Mouse (Mus musculus) lung, postnatal 0 days (tissue): ENCODE measurements around the gene Aifm1. TPM values are rescaled to one million over a fixed set of nuclear protein-coding genes. Genes with fewer than 3 reads are reported as not detected.

Experiments used
- ATAC-seq: fragments of 200-750 bp; cut with Nextera tagmentation; 2 replicates; pipeline ENCODE4 v1.8.0; 2017; ENCODE audit warnings: moderate library complexity
- DNase-seq: peaks from one replicate; pipeline ENCODE4 v3.0.0-alpha.2; 2016; ENCODE audit warnings: low spot score
- H3K27ac ChIP-seq: fragments of 300-500 bp; sonication (generic); 2 replicates; pipeline ENCODE4 v1.5.1; 2014; ENCODE audit warnings: antibody characterized with exemption, mild to moderate bottlenecking, low read length, mixed read lengths
- H3K27me3 ChIP-seq: fragments of 300-500 bp; sonication (generic); replicated peaks from 2 replicates; pipeline ENCODE4 v1.6.1; 2014; ENCODE audit warnings: low read length, mixed read lengths; ENCODE audit not compliant: insufficient read depth
- H3K36me3 ChIP-seq: fragments of 300-500 bp; sonication (generic); 2 replicates; pipeline ENCODE4 v1.6.1; 2014; ENCODE audit warnings: low read length, mixed read lengths; ENCODE audit not compliant: insufficient read depth
- H3K4me1 ChIP-seq: fragments of 300-500 bp; sonication (generic); 2 replicates; pipeline ENCODE4 v1.6.1; 2014; ENCODE audit warnings: antibody characterized with exemption, low read depth, low read length, mixed read lengths; ENCODE audit not compliant: insufficient read depth
- H3K4me2 ChIP-seq: fragments of 300-500 bp; sonication (generic); replicated peaks from 2 replicates; pipeline ENCODE4 v1.6.1; 2014; ENCODE audit warnings: low read depth, mild to moderate bottlenecking, low read length, moderate library complexity, mixed read lengths
- H3K4me3 ChIP-seq: fragments of 300-500 bp; sonication (generic); 2 replicates; pipeline ENCODE4 v1.5.1; 2014; ENCODE audit warnings: low read depth, low read length
- H3K9ac ChIP-seq: fragments of 300-500 bp; sonication (generic); replicated peaks from 2 replicates; pipeline ENCODE4 v1.6.1; 2014; ENCODE audit warnings: low read depth, mild to moderate bottlenecking
- H3K9me3 ChIP-seq: fragments of 300-500 bp; sonication (generic); 2 replicates; pipeline ENCODE4 v1.6.1; 2016; ENCODE audit warnings: low read length, mixed read lengths
- CTCF ChIP-seq: IDR thresholded peaks from 2 replicates; pipeline ENCODE4 v1.5.1; 2016; ENCODE audit warnings: antibody characterized with exemption, mild to moderate bottlenecking
- EP300 ChIP-seq: IDR thresholded peaks from 2 replicates; pipeline ENCODE4 v1.6.1; 2016; ENCODE audit warnings: antibody characterized with exemption, mild to moderate bottlenecking, control low read depth
- WGBS: fragments of 180-500 bp; shearing (Covaris S2); extraction: QIAGEN DNeasy Blood & Tissue Kit; methylation state at CpG from one replicate; pipeline ENCODE4 v1.1.7; 2014; 5-methylcytosine and 5-hydroxymethylcytosine counted together
- polyA plus RNA-seq: library from polyadenylated mRNA; unstranded; fragments of >200 nt; fragmentation: Nextera tagmentation; extraction: Ambion mirVana; gene quantifications from 2 replicates; pipeline ENCODE4 v1.2.1, GENCODE M21; 2015

The Aifm1 gene
- polyA plus RNA-seq, 1 experiment from 2014 or later = 30.4 TPM

GRCm38 (mm10) chrX:48521651-48522050 lies 8.3 kb upstream of the Aifm1 start:
- no peaks in the 10 kb centered on the region for H3K9me3 ChIP-seq
- H3K27ac ChIP-seq = no peak overlapping the region
- WGBS = 73% methylated on average over 3 of the region's 3 CpGs
- H3K4me1 ChIP-seq = no peaks in the 10 kb centered on the region
- no peaks in the 10 kb centered on the region for H3K36me3 ChIP-seq
- TF ChIP-seq CTCF = no peak
- TF ChIP-seq EP300 = no peak
- no peak overlapping the region for H3K4me3 ChIP-seq
- no peaks in the 10 kb centered on the region for H3K27me3 ChIP-seq
- no peak for ATAC-seq
- DNase-seq = no peak
- no peak overlapping the region for H3K9ac ChIP-seq
- H3K4me2 ChIP-seq = no peak overlapping the region

- peak overlapping the region; percentile 63 for H3K4me2 ChIP-seq
- no peaks in the 10 kb centered on the region for H3K36me3 ChIP-seq
- TF ChIP-seq EP300 (no peak), CTCF (no peak; the same call in 1 of the 2 replicates)
- no peak overlapping the region for H3K27ac ChIP-seq
- ATAC-seq = no peak
- DNase-seq = no peak
- no peaks in the 10 kb centered on the region for H3K27me3 ChIP-seq
- no peaks in the 10 kb centered on the region for H3K9me3 ChIP-seq
- 23% methylated on average over 20 of the region's 20 CpGs for WGBS
- H3K9ac ChIP-seq = no peak overlapping the region
- no peaks in the 10 kb centered on the region for H3K4me1 ChIP-seq
- H3K4me3 ChIP-seq = peak overlapping the region; percentile 29
Measured at GRCm38 (mm10) chrX:48519549-48520085, 6.3 kb upstream of the Aifm1 start.

GRCm38 (mm10) chrX:48518808-48519548 lies 5.6 kb upstream of the Aifm1 start, which contains the start of gene Rab33a:
Gene Rab33a (plus strand): TSS chrX:48519285.
- Histone ChIP-seq H3K9me3 (no peaks in the 10 kb centered on the region), H3K4me2 (peak within 1 kb of the TSS; percentile 63), H3K9ac (no peak within 1 kb of the TSS), H3K4me1 (no peaks in the 10 kb centered on the region), H3K27ac (no peak within 1 kb of the TSS), H3K27me3 (no peaks in the 10 kb centered on the region), H3K36me3 (no peaks in the 10 kb centered on the region), H3K4me3 (peak within 1 kb of the TSS; percentile 29)
- TF ChIP-seq EP300 (no peak), CTCF (no peak)
- ATAC-seq (no peak), DNase-seq (no peak)
- 14% methylated on average over 32 of the region's 33 CpGs for WGBS

GRCm38 (mm10) chrX:48518211-48518807 lies 4.9 kb upstream of the Aifm1 start:
- Histone ChIP-seq H3K9me3 (no peaks in the 10 kb centered on the region), H3K4me1 (no peaks in the 10 kb centered on the region), H3K27ac (no peak overlapping the region), H3K4me2 (peak overlapping the region; percentile 63), H3K36me3 (no peaks in the 10 kb centered on the region), H3K4me3 (peak overlapping the region; percentile 29; the same call in 1 of the 2 replicates), H3K9ac (no peak overlapping the region), H3K27me3 (no peaks in the 10 kb centered on the region)
- ATAC-seq = no peak
- DNase-seq = no peak
- no peak for TF ChIP-seq CTCF
- no peak for TF ChIP-seq EP300
- 24% methylated on average over 15 of the region's 15 CpGs for WGBS

- H3K4me2 ChIP-seq = peak overlapping the region; percentile 51
Measured at GRCm38 (mm10) chrX:48513824-48514223, 461 bp upstream of the Aifm1 start.

GRCm38 (mm10) chrX:48493763-48494162 lies 19.6 kb downstream of the Aifm1 start:
- Histone ChIP-seq H3K4me1 (no peaks in the 10 kb centered on the region), H3K27me3 (no peaks in the 10 kb centered on the region), H3K36me3 (no peaks in the 10 kb centered on the region), H3K9ac (no peak overlapping the region), H3K4me2 (no peak overlapping the region), H3K4me3 (no peak overlapping the region), H3K27ac (no peak overlapping the region), H3K9me3 (no peaks in the 10 kb centered on the region)
- TF ChIP-seq EP300 (no peak), CTCF (no peak)
- no peak for ATAC-seq
- DNase-seq = no peak
- WGBS = 93% methylated on average over 8 of the region's 8 CpGs

More at GRCm38 (mm10) chrX:48513824-48514223, 461 bp upstream of the Aifm1 start:
- Histone ChIP-seq H3K27me3 (no peaks in the 10 kb centered on the region), H3K36me3 (no peaks in the 10 kb centered on the region), H3K9ac (no peak overlapping the region), H3K4me1 (no peaks in the 10 kb centered on the region), H3K4me3 (peak overlapping the region; percentile 40), H3K9me3 (no peaks in the 10 kb centered on the region), H3K27ac (peak overlapping the region; percentile 47; the same call in 1 of the 2 replicates)
- DNase-seq (peak; percentile 58), ATAC-seq (no peak)
- TF ChIP-seq EP300 (no peak), CTCF (no peak)
- 13% methylated on average over 13 of the region's 13 CpGs for WGBS
